Mouse (Mus musculus) limb, embryonic 15.5 days (tissue): Measurements from ENCODE around the gene Eapp. TPM values are rescaled to one million over a fixed set of nuclear protein-coding genes. Genes with fewer than 3 reads are reported as not detected.

Source experiments
- ATAC-seq: fragments of 200-750 bp; cut with Nextera tagmentation; 2 replicates; pipeline ENCODE4 v1.8.0; 2017; ENCODE audit warnings: low read depth, moderate TSS enrichment; ENCODE audit not compliant: insufficient number of reproducible peaks, low FRiP score, low TSS enrichment
- H3K27ac ChIP-seq: fragments of 300-500 bp; sonication (generic); 2 replicates; pipeline ENCODE4 v1.5.1; 2015; ENCODE audit warnings: moderate library complexity, mild to moderate bottlenecking, inconsistent platforms
- H3K27me3 ChIP-seq: fragments of 300-500 bp; sonication (generic); 2 replicates; pipeline ENCODE4 v1.6.1; 2015; ENCODE audit warnings: inconsistent platforms
- H3K36me3 ChIP-seq: fragments of 300-500 bp; sonication (generic); 2 replicates; pipeline ENCODE4 v1.6.1; 2015; ENCODE audit warnings: inconsistent platforms
- H3K4me1 ChIP-seq: fragments of 300-500 bp; sonication (generic); 2 replicates; pipeline ENCODE4 v1.6.1; 2015; ENCODE audit warnings: inconsistent platforms
- H3K4me2 ChIP-seq: fragments of 300-500 bp; sonication (generic); 2 replicates; pipeline ENCODE4 v1.6.1; 2015; ENCODE audit warnings: mild to moderate bottlenecking, inconsistent platforms
- H3K4me3 ChIP-seq: fragments of 300-500 bp; sonication (generic); 2 replicates; pipeline ENCODE4 v1.5.1; 2015; ENCODE audit warnings: mild to moderate bottlenecking, inconsistent platforms
- H3K9ac ChIP-seq: fragments of 300-500 bp; sonication (generic); 2 replicates; pipeline ENCODE4 v1.6.1; 2015; ENCODE audit warnings: inconsistent platforms
- H3K9me3 ChIP-seq: fragments of 300-500 bp; sonication (generic); 2 replicates; pipeline ENCODE4 v1.6.1; 2016; ENCODE audit warnings: inconsistent platforms
- WGBS: fragments of 180-500 bp; shearing (Covaris S2); methylation state at CpG from one replicate; pipeline ENCODE4 v1.1.7; 2015; 5-methylcytosine and 5-hydroxymethylcytosine counted together
- polyA plus RNA-seq: library from polyadenylated mRNA; unstranded; fragments of >200 nt; fragmentation: Nextera tagmentation; extraction: Ambion mirVana; gene quantifications from 2 replicates; pipeline ENCODE4 v1.2.1, GENCODE M21; 2015

The Eapp gene
- polyA plus RNA-seq, 1 experiment from 2014 or later, result 69.2 TPM

DNA sequence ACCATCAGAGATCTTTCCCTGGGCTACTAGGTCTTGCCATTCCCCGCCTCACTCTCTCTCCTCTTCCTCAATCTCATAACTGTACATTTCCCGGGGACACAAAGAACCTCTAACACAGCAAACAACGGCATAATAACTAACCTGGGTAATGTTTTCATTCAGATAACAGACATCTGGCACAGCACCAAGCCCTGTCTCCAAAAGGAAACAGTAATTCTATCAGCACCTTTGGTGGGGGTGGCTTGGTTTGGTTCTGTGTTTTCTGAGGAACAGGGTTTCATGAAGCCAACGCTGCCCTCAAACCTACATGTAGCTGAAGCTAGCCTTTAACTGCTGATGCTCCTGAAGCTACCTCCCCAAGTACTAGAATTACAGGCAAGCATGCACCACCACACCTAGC, 41.6 kb downstream of the Eapp start:
- no peaks in the 10 kb centered on the region; the same call in 1 of the 2 replicates for H3K36me3 ChIP-seq
- H3K4me3 ChIP-seq, result peak overlapping the region; percentile 63; the same call in 1 of the 2 replicates
- WGBS, result 43% methylated on average over 4 of the region's 4 CpGs
- no peak overlapping the region for H3K27ac ChIP-seq
- ATAC-seq, result no peak
- 0 out of 2 replicates have a peak overlapping the region, but pooled peaks have one; percentile 69 for H3K4me2 ChIP-seq
- H3K9me3 ChIP-seq, result no peaks in the 10 kb centered on the region
- no peak overlapping the region for H3K9ac ChIP-seq
- H3K27me3 ChIP-seq, result no peaks in the 10 kb centered on the region
- peaks cover 14% of the 10 kb centered on the region for H3K4me1 ChIP-seq

DNA sequence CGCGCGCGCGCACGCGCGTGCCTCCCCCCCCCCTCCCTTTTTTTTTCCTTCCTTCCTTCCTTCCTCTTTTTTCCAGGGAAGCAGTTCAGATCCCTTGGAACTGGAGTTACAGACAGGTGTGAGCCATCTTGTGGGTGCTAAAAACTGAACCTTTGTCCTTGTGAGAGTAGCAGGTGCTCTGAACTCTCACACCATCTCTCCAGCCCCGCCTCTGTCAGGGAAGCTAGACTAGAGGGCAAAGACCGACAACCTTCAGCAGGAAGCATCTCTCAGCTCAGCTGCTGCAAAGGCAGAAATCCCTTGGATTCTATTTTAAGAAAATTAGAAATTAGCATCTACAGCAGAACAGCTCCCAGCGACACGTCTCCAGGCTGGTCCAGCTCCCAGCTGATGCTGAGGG, 43.4 kb downstream of the Eapp start:
- Histone ChIP-seq H3K9me3 (no peaks in the 10 kb centered on the region), H3K36me3 (peaks cover 6% of the 10 kb centered on the region; the same call in 1 of the 2 replicates), H3K9ac (no peak overlapping the region), H3K4me3 (no peak overlapping the region), H3K4me1 (peaks cover 14% of the 10 kb centered on the region), H3K27ac (no peak overlapping the region), H3K4me2 (no peak overlapping the region), H3K27me3 (no peaks in the 10 kb centered on the region)
- ATAC-seq, result no peak
- 80% methylated on average over 12 of the region's 12 CpGs for WGBS

DNA sequence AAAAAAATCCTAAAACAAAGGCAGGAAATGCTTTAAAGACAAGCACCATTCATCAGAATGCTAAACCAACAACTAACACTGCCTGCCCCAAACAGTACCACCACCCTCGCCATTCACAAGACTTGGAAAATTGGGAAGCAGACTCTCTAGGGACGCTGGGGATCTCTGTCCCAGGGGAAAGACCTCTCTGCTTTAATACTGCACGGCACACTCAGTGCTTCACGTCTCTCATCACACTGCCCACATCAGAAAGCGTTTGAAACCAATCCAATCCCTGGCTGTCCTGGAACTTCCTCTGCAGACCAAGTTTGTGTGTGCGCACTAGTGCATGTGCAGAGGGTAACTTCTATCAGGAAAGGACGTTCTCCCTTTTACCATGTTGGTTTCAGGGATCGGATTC, 43.9 kb downstream of the Eapp start:
- Histone ChIP-seq H3K4me2 (no peak overlapping the region), H3K9ac (no peak overlapping the region), H3K36me3 (peaks cover 10% of the 10 kb centered on the region), H3K27ac (no peak overlapping the region), H3K4me1 (peaks cover 14% of the 10 kb centered on the region), H3K4me3 (no peak overlapping the region), H3K9me3 (no peaks in the 10 kb centered on the region), H3K27me3 (no peaks in the 10 kb centered on the region)
- WGBS, result 70% methylated on average over 8 of the region's 8 CpGs
- ATAC-seq, result no peak

DNA sequence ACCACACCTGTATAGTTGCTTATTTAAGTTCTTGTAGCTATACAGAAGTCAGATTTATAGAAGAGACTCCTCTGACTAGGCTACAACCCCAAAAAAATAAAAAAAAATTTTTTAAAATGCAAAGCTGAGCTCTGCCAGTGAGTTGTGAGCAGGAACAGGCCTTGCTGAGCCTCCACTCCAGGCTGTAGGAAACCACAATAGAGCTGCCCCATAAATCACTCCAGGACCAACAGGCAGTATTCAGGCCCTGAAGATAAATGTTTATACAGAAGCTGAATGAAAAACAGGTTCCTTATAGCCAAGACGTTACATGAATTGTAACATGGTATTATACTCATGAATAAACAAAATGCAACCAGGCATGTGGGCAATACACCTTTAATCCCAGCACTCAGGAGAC, 44.5 kb downstream of the Eapp start:
- WGBS, result 29% methylated on average over 1 of the region's 1 CpGs
- Histone ChIP-seq H3K27me3 (no peaks in the 10 kb centered on the region), H3K36me3 (peaks cover 17% of the 10 kb centered on the region), H3K9me3 (no peaks in the 10 kb centered on the region), H3K4me3 (no peak overlapping the region), H3K4me2 (no peak overlapping the region), H3K9ac (no peak overlapping the region), H3K4me1 (peaks cover 14% of the 10 kb centered on the region), H3K27ac (no peak overlapping the region)
- no peak for ATAC-seq

DNA sequence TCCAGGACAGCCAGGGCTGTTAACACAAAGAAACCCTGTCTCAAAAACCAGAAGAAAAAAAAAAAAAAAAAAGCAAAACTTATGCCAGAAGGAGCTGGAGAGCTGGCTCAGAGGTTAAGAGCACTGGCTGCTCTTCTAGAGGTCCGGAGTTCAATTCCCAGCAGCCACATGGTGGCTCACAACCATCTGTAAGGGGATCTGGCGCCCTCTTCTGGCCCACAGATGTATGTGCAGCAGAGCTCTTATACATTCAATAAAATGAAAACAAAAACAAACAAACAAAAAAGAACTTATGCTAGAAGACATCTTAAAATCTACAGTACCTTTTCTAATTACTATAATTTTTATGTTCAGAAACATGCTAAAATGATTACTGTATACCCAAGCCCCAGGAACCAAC, 50.8 kb downstream of the Eapp start:
- no peaks in the 10 kb centered on the region for H3K9me3 ChIP-seq
- H3K36me3 ChIP-seq, result peaks cover 24% of the 10 kb centered on the region
- no peak overlapping the region for H3K4me2 ChIP-seq
- no peak overlapping the region for H3K9ac ChIP-seq
- no peaks in the 10 kb centered on the region for H3K27me3 ChIP-seq
- ATAC-seq, result no peak
- WGBS, result 79% methylated on average over 2 of the region's 2 CpGs
- H3K4me1 ChIP-seq, result no peaks in the 10 kb centered on the region
- H3K4me3 ChIP-seq, result no peak overlapping the region
- H3K27ac ChIP-seq, result no peak overlapping the region

DNA sequence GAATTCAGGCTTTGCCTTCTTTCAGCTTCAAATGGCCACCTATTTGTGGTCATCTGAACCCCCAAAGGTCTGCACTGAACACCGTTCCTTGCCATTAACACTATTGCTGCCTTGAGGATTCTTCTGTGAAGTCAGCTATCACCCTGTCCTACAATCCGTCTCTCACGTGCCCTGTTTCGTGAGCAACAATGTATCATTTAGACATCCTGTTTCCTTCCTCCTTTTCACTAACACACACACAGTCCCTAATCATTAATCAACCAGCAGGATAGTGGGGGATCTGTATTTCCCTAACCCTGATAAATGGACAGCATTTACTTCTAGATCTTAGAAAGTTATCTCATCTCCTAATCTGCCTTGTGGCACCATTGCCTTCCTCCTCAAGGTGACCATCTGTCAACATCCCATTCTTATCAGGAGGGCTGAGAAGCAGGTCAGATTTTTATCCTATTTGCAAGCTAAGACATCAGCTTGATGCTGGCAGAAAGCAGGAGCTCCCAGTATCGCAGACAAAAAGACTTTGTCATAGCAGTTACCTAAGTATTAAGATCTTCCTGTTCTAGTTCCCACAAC, 52.3 kb downstream of the Eapp start:
- no peaks in the 10 kb centered on the region for H3K27me3 ChIP-seq
- H3K27ac ChIP-seq, result no peak overlapping the region
- 70% methylated on average over 5 of the region's 5 CpGs for WGBS
- no peak overlapping the region for H3K9ac ChIP-seq
- H3K4me1 ChIP-seq, result no peaks in the 10 kb centered on the region
- H3K4me2 ChIP-seq, result no peak overlapping the region
- H3K9me3 ChIP-seq, result no peaks in the 10 kb centered on the region
- ATAC-seq, result no peak
- peaks cover 24% of the 10 kb centered on the region for H3K36me3 ChIP-seq
- H3K4me3 ChIP-seq, result no peak overlapping the region

DNA sequence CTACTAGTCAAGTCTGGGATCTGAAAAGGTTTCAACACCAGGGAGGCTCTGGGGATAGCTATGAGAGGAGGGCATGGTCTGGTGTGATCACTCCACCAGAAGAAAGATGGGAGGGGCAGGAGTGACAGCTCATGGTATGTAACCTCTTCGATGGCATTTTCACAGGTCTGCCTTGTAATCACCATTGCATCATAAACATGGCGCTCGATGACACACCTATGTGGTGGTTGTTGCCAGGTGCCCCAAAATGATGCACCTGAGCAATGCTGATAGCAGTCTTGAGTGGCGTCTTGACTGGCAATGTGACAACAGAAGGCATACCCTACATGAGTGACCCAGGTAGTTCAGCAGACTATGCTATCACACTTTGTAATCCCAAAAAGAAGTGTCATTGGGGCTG, 54.3 kb downstream of the Eapp start:
- Histone ChIP-seq H3K4me2 (no peak overlapping the region), H3K9me3 (no peaks in the 10 kb centered on the region), H3K36me3 (peaks cover 9% of the 10 kb centered on the region), H3K4me3 (no peak overlapping the region), H3K9ac (no peak overlapping the region), H3K4me1 (no peaks in the 10 kb centered on the region), H3K27ac (no peak overlapping the region), H3K27me3 (no peaks in the 10 kb centered on the region)
- 93% methylated on average over 4 of the region's 4 CpGs for WGBS
- ATAC-seq, result no peak

DNA sequence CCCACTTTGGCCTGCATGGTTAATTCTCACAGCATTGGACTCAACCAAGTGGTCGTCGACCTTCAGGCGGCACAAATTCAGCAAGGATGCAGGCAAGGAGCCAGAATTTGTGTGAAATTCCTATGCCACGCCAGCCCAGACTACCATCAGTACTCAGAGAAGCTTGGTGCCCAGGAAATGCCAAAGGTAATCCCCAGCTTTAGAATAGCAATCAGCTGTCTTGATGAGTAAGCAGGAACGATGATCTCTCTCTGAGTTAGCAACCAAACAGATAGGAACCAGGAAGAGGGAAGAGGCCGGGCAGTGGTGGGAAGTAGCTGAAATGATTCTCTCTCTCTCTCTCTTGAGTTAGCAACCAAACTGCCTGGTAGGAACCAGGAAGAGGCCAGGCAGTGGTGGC, 55.4 kb downstream of the Eapp start:
- 80% methylated on average over 6 of the region's 6 CpGs for WGBS
- H3K4me3 ChIP-seq, result no peak overlapping the region
- H3K4me1 ChIP-seq, result no peaks in the 10 kb centered on the region
- no peaks in the 10 kb centered on the region for H3K9me3 ChIP-seq
- H3K27ac ChIP-seq, result no peak overlapping the region
- no peaks in the 10 kb centered on the region for H3K27me3 ChIP-seq
- no peak overlapping the region for H3K9ac ChIP-seq
- peaks cover 7% of the 10 kb centered on the region for H3K36me3 ChIP-seq
- H3K4me2 ChIP-seq, result no peak overlapping the region
- ATAC-seq, result no peak

DNA sequence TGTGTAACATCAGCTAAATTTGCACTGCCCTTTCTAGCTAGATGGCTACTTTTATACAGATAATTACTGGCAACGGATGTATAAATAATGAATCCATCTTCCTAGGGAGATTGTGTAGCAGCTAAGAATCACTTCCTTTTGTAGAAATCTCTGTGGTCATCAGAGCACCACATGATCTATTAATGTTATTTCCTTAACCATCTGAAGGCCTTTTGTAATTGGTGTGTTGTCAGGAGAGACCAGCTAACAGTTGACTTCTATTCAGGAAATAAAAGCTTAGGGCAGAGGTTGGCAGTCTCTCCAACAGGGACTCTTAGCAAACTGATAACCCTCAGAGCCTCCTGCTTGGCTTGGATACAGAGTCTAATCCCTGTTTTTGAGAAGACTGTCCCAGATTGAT, 58.7 kb downstream of the Eapp start:
- Histone ChIP-seq H3K36me3 (peaks cover 3% of the 10 kb centered on the region), H3K27me3 (no peaks in the 10 kb centered on the region), H3K9ac (no peak overlapping the region), H3K4me2 (no peak overlapping the region), H3K27ac (no peak overlapping the region), H3K9me3 (no peaks in the 10 kb centered on the region), H3K4me1 (no peaks in the 10 kb centered on the region), H3K4me3 (no peak overlapping the region)
- no peak for ATAC-seq
- 80% methylated on average over 1 of the region's 1 CpGs for WGBS

DNA sequence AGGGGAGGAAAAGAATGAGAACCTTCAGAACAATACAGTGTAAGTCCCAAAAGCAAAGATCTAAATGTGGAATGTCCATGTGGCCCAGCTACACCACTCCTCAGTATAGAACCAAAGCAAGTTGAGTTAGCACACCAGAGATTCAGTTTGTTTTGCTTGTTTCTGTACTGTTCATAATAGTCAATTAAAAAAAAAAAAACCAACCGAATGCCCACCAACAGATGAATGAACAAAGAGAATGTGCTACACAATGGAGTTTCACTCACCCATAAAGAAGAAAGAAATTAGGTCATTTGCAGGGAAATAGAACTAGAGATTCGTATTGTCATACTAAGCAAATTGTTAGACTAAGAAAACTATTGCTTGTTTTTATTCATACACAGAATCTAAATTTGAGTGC, 63.6 kb downstream of the Eapp start:
- H3K27me3 ChIP-seq, result no peaks in the 10 kb centered on the region
- no peak overlapping the region for H3K4me2 ChIP-seq
- H3K9me3 ChIP-seq, result no peaks in the 10 kb centered on the region
- no peak overlapping the region for H3K4me3 ChIP-seq
- whole genome bisulfite sequencing, result 83% methylated on average over 2 of the region's 2 CpGs
- ATAC-seq, result no peak
- no peaks in the 10 kb centered on the region for H3K4me1 ChIP-seq
- H3K9ac ChIP-seq, result no peak overlapping the region
- no peak overlapping the region for H3K27ac ChIP-seq
- no peaks in the 10 kb centered on the region for H3K36me3 ChIP-seq

DNA sequence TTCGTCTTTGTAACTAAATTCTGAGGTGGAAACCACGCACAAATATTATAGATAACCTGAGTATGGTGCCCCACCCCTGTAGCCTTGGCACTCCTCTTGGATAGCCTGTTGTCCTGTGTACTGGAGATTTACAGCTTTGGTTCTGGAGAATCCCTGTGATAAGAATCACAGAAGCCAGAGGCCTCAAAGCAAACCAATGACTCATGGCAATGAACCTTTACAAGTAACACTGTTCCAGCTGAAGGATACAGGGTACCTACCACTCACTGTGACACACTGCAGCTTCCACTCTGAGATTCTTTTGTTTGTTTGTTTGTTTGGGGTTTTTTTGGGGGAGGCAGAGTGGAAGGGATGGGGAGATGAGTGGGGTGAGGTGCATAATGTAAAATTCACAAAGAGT, 73.8 kb downstream of the Eapp start:
- Histone ChIP-seq H3K4me2 (no peak overlapping the region), H3K9me3 (no peaks in the 10 kb centered on the region), H3K27me3 (no peaks in the 10 kb centered on the region), H3K27ac (no peak overlapping the region), H3K4me3 (no peak overlapping the region), H3K36me3 (no peaks in the 10 kb centered on the region), H3K4me1 (no peaks in the 10 kb centered on the region), H3K9ac (no peak overlapping the region)
- WGBS, result 90% methylated on average over 2 of the region's 2 CpGs
- no peak for ATAC-seq
